Mouse (Mus musculus): ENCODE results near the gene Hps1. TPM values are rescaled to one million over a fixed set of nuclear protein-coding genes. Genes with fewer than 3 reads are reported as not detected.

The Hps1 gene
- polyA plus RNA-seq, 1 experiment from 2014 or later, result 14.9 TPM

DNA sequence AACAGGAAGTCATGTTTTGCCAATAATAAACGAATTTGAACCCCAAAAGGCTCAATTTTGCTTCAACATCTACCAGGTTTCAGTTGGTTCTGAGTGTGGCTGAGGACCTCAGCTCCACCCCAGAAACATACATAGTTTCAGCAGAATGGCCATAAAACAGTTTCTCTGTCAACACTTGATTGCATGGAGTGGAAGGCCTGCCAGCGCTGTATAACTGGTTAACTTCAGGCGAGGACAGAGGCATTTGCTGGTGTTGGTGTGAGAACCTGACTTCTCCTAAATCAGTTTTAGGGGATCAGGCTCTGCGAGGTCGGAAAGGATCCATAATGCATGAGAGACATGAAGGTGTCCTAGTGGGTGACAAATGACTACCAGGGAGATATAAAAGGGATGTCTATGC, 30.4 kb upstream of the Hps1 start:
- Histone ChIP-seq H3K4me1 (replicated peaks; ENCODE audit: control insufficient read depth, insufficient read depth, low read length) (no peaks in the 10 kb centered on the region), H3K27ac (ENCODE audit: low read depth, low read length) (no peak overlapping the region), H3K36me3 (ENCODE audit: control insufficient read depth, insufficient read depth) (no peaks in the 10 kb centered on the region), H3K4me3 (ENCODE audit: low read depth, low read length) (no peak overlapping the region), H3K4me2 (replicated peaks; ENCODE audit: low read depth) (no peak overlapping the region), H3K9ac (ENCODE audit: low read depth, low read length) (no peak overlapping the region), H3K9me3 (ENCODE audit: control insufficient read depth) (no peaks in the 10 kb centered on the region), H3K27me3 (replicated peaks; ENCODE audit: control insufficient read depth, insufficient read depth, low read length) (no peaks in the 10 kb centered on the region)
- no peak for ATAC-seq
- no peak for TF ChIP-seq CTCF (IDR thresholded peaks at IDR 0.05; ENCODE audit: low read depth)
- 53% methylated on average over 5 of the region's 5 CpGs for WGBS

DNA sequence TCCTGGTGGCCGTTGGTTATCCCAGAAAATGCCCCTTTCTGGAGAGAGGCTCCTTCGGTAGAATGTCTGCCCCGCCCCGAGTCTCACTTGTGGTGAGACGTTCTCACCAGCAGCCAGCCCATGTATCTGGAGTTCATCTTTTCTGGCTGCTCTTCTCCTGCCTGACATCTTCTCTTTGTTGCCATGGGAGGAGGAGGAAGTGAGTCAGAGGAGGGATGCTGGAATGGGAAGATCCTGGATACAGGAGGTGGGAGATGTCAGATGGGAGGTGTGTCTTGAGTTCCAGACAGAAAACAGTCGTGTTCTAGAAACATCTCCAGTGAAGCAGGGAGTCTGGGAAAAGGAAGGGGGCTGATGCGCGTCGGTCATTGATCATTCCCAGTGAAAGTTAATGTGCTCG, 29.7 kb upstream of the Hps1 start:
- no peak for ATAC-seq
- no peak overlapping the region for H3K4me2 ChIP-seq (replicated peaks; ENCODE audit: low read depth)
- no peaks in the 10 kb centered on the region for H3K9me3 ChIP-seq (ENCODE audit: control insufficient read depth)
- TF ChIP-seq CTCF (IDR thresholded peaks at IDR 0.05; ENCODE audit: low read depth), result no peak
- H3K4me3 ChIP-seq (ENCODE audit: low read depth, low read length), result no peak overlapping the region
- H3K27ac ChIP-seq (ENCODE audit: low read depth, low read length), result no peak overlapping the region
- no peak overlapping the region for H3K9ac ChIP-seq (ENCODE audit: low read depth, low read length)
- H3K36me3 ChIP-seq (ENCODE audit: control insufficient read depth, insufficient read depth), result no peaks in the 10 kb centered on the region
- 77% methylated on average over 10 of the region's 10 CpGs for WGBS
- no peaks in the 10 kb centered on the region for H3K27me3 ChIP-seq (replicated peaks; ENCODE audit: control insufficient read depth, insufficient read depth, low read length)
- no peaks in the 10 kb centered on the region for H3K4me1 ChIP-seq (replicated peaks; ENCODE audit: control insufficient read depth, insufficient read depth, low read length)

DNA sequence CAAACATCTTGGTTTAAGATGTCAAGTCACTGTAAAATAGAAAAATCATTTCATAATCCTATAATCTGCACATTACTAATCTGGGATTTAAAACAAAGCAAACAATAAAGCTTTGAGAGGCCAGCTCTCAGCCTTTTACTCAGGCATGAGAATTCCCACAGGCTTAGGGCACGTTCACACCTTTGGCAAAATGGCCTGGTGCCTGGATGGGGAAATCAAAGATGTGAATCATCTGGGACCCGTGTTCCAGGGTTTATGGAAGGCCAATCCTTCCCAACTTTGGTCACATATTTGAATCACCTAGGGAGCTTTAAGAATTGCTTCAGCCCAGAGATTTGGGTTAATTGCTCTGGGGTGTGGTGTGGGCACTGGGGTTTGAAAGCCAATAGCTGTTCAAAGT, 18.1 kb upstream of the Hps1 start:
- WGBS, result 57% methylated on average over 2 of the region's 2 CpGs

DNA sequence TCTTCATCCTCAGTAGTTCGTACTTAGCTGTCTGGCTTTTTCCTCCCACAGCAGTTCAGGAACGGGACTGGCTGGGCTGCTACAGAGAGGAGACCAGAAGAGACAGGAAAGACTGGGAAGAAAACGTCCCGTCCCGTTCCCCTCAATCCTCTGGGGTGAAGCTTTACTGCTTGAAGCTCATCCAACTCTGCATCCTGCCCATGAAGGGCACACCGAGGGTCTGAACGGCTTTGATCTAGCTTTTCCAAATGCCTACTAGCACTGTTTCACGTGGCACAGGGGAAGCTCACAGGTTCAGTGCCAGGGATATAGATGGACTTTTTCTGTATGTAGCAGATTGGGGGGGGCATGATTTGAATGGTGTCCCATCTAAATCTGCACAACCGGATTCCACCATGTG, 16.0 kb upstream of the Hps1 start:
- TF ChIP-seq CTCF (IDR thresholded peaks at IDR 0.05; ENCODE audit: low read depth), result no peak
- Histone ChIP-seq H3K36me3 (ENCODE audit: control insufficient read depth, insufficient read depth) (no peaks in the 10 kb centered on the region), H3K4me2 (replicated peaks; ENCODE audit: low read depth) (peak overlapping the region; percentile 68), H3K9ac (ENCODE audit: low read depth, low read length) (no peak overlapping the region), H3K9me3 (ENCODE audit: control insufficient read depth) (no peaks in the 10 kb centered on the region), H3K27me3 (replicated peaks; ENCODE audit: control insufficient read depth, insufficient read depth, low read length) (no peaks in the 10 kb centered on the region), H3K4me3 (ENCODE audit: low read depth, low read length) (no peak overlapping the region), H3K27ac (ENCODE audit: low read depth, low read length) (no peak overlapping the region), H3K4me1 (replicated peaks; ENCODE audit: control insufficient read depth, insufficient read depth, low read length) (no peaks in the 10 kb centered on the region)
- 39% methylated on average over 9 of the region's 9 CpGs for WGBS
- ATAC-seq, result no peak

More for the DNA sequence above, 18.1 kb upstream of the Hps1 start:
- Histone ChIP-seq H3K27ac (ENCODE audit: low read depth, low read length) (no peak overlapping the region), H3K36me3 (ENCODE audit: control insufficient read depth, insufficient read depth) (no peaks in the 10 kb centered on the region), H3K4me1 (replicated peaks; ENCODE audit: control insufficient read depth, insufficient read depth, low read length) (no peaks in the 10 kb centered on the region), H3K9me3 (ENCODE audit: control insufficient read depth) (no peaks in the 10 kb centered on the region), H3K27me3 (replicated peaks; ENCODE audit: control insufficient read depth, insufficient read depth, low read length) (no peaks in the 10 kb centered on the region), H3K9ac (ENCODE audit: low read depth, low read length) (no peak overlapping the region), H3K4me2 (replicated peaks; ENCODE audit: low read depth) (no peak overlapping the region), H3K4me3 (ENCODE audit: low read depth, low read length) (no peak overlapping the region)
- no peak for ATAC-seq
- no peak for TF ChIP-seq CTCF (IDR thresholded peaks at IDR 0.05; ENCODE audit: low read depth)

DNA sequence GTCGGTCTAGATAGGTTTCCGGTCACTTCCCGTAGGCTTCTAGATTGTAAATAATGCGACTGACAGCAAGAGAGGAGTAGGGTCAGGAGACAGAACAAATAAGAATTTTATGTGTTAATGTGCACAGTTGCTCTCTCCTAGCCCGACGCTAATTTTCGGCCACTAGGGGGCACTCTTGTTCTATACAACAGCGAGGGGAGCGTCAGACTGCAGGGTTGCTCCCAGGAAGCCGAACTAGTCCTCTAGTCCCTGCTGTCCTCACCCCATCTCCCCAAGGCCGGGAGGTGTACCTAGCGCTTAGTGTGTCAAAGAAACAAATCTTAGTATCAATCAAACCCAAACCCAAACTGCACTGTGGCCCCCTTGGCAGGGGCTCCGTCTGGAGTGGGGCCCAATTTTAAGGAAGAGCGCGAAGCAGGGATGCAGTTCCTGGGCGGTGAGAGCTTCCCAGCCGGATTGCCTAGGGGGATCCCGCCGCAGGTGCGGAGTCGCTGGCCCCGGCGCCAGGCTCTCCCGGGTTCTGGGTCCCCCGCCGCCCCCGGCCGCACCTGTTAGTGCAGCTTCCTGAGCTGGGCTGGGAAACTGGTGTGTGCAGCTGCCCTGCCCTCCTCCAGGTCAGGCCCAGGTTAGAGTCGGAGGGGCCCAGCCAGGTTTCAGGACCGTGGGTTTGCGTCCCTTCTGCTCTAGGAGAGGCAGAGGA, 15.3 kb upstream of the Hps1 start:
- H3K36me3 ChIP-seq (ENCODE audit: control insufficient read depth, insufficient read depth), result no peaks in the 10 kb centered on the region
- peak; percentile 95 for TF ChIP-seq CTCF (IDR thresholded peaks at IDR 0.05; ENCODE audit: low read depth)
- H3K27me3 ChIP-seq (replicated peaks; ENCODE audit: control insufficient read depth, insufficient read depth, low read length), result no peaks in the 10 kb centered on the region
- peak overlapping the region; percentile 68 for H3K4me2 ChIP-seq (replicated peaks; ENCODE audit: low read depth)
- peak; percentile 74 for ATAC-seq
- WGBS, result 4% methylated on average over 31 of the region's 31 CpGs
- H3K4me3 ChIP-seq (ENCODE audit: low read depth, low read length), result peak overlapping the region; percentile 25
- no peaks in the 10 kb centered on the region for H3K4me1 ChIP-seq (replicated peaks; ENCODE audit: control insufficient read depth, insufficient read depth, low read length)
- H3K9me3 ChIP-seq (ENCODE audit: control insufficient read depth), result no peaks in the 10 kb centered on the region
- H3K27ac ChIP-seq (ENCODE audit: low read depth, low read length), result no peak overlapping the region
- no peak overlapping the region for H3K9ac ChIP-seq (ENCODE audit: low read depth, low read length)

DNA sequence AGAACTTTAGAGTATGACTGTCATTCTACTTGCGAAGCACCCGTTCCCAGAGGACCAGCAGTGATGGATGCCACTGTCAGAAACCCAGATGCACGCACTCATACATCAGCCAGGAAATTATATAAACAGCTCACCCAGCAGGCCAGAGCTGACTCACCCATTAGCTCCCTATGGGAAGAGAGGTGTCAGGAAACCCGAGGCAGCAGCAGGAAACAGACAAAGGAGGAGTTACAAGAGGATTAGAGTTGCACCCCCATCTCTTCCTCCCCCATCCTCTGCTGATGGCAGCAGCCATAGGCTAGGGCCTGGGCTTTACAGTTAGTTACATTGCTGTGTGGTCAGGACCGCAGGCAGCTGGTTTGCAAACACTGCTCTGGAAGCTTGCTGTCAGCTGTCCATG, 8.5 kb upstream of the Hps1 start:
- TF ChIP-seq CTCF (IDR thresholded peaks at IDR 0.05; ENCODE audit: low read depth), result no peak
- Histone ChIP-seq H3K4me1 (replicated peaks; ENCODE audit: control insufficient read depth, insufficient read depth, low read length) (no peaks in the 10 kb centered on the region), H3K9me3 (ENCODE audit: control insufficient read depth) (no peaks in the 10 kb centered on the region), H3K27me3 (replicated peaks; ENCODE audit: control insufficient read depth, insufficient read depth, low read length) (no peaks in the 10 kb centered on the region), H3K27ac (ENCODE audit: low read depth, low read length) (no peak overlapping the region), H3K4me2 (replicated peaks; ENCODE audit: low read depth) (no peak overlapping the region), H3K4me3 (ENCODE audit: low read depth, low read length) (no peak overlapping the region), H3K36me3 (ENCODE audit: control insufficient read depth, insufficient read depth) (no peaks in the 10 kb centered on the region), H3K9ac (ENCODE audit: low read depth, low read length) (no peak overlapping the region; the same call in 1 of the 2 replicates)
- 36% methylated on average over 5 of the region's 5 CpGs for WGBS
- no peak for ATAC-seq

Data from intestine, postnatal 0 days (tissue).